8 mouse cellular contexts compared by ENCODE assay signal in genomic region chr12:11391244-11391949, GRCm38 (mm10). TPM values are rescaled to one million over a fixed set of nuclear protein-coding genes. Genes with fewer than 3 reads are reported as not detected.
A peak's percentile ranks its signal among the peaks of the same experiment; 100 is the strongest.
DNase-seq lines count a peak whose midpoint lies in the region; ATAC-seq and TF ChIP-seq lines count a peak whose summit lies in the region.

No protein-coding gene starts in this region.

- no peak overlapping the region for H3K27ac ChIP-seq in hindbrain, embryonic 10.5 days
- H3K27ac ChIP-seq in hindbrain, embryonic 11.5 days (ENCODE audit: low read depth, low read length) = no peak overlapping the region
- no peak overlapping the region for H3K27ac ChIP-seq in kidney, adult 2 months (ENCODE audit: insufficient read depth, low read depth, low read length)
- no peak overlapping the region for H3K27ac ChIP-seq in midbrain, postnatal 0 days (ENCODE audit: low read depth, low read length)

- H3K36me3 ChIP-seq in hindbrain, embryonic 10.5 days = no peaks in the 10 kb centered on the region
- H3K36me3 ChIP-seq in hindbrain, embryonic 11.5 days (ENCODE audit: control insufficient read depth, insufficient read depth, low read length) = no peaks in the 10 kb centered on the region
- no peaks in the 10 kb centered on the region for H3K36me3 ChIP-seq in kidney, adult 2 months (ENCODE audit: control insufficient read depth, insufficient read depth, low read length)
- H3K36me3 ChIP-seq in midbrain, postnatal 0 days (ENCODE audit: insufficient read depth, low read length) = no peaks in the 10 kb centered on the region

- TF ChIP-seq POLR2A in kidney, adult 2 months (IDR thresholded peaks at IDR 0.05; ENCODE audit: low read depth, low read length) = no peak

- no peaks in the 10 kb centered on the region for H3K9me3 ChIP-seq in hindbrain, embryonic 10.5 days
- no peaks in the 10 kb centered on the region for H3K9me3 ChIP-seq in hindbrain, embryonic 11.5 days (ENCODE audit: control insufficient read depth, low read length)
- H3K9me3 ChIP-seq in midbrain, postnatal 0 days (ENCODE audit: low read length) = no peaks in the 10 kb centered on the region

- H3K4me3 ChIP-seq in hindbrain, embryonic 10.5 days = no peak overlapping the region
- H3K4me3 ChIP-seq in hindbrain, embryonic 11.5 days (ENCODE audit: low read depth, low read length) = no peak overlapping the region
- no peak overlapping the region for H3K4me3 ChIP-seq in kidney, adult 2 months (ENCODE audit: insufficient read depth, low read depth, low read length)
- H3K4me3 ChIP-seq in midbrain, postnatal 0 days (ENCODE audit: low read depth, low read length) = no peak overlapping the region

- H3K9ac ChIP-seq in hindbrain, embryonic 11.5 days (ENCODE audit: low read depth, low read length) = no peak overlapping the region
- H3K9ac ChIP-seq in midbrain, postnatal 0 days (replicated peaks; ENCODE audit: low read length, poor library complexity, severe bottlenecking) = no peak overlapping the region

- WGBS in hindbrain, embryonic 10.5 days = 71% methylated on average over 7 of the region's 7 CpGs
- WGBS in hindbrain, embryonic 11.5 days = 68% methylated on average over 7 of the region's 7 CpGs
- 63% methylated on average over 7 of the region's 7 CpGs for WGBS in kidney, adult 2 months
- WGBS in midbrain, postnatal 0 days = 54% methylated on average over 7 of the region's 7 CpGs

- no peak for TF ChIP-seq CTCF in kidney, adult 2 months (conservative IDR thresholded peaks at IDR 0.05; ENCODE audit: insufficient read depth, insufficient read length, low read depth, low read length)
- TF ChIP-seq CTCF in midbrain, postnatal 0 days (IDR thresholded peaks at IDR 0.05) = no peak

- no peaks in the 10 kb centered on the region for H3K27me3 ChIP-seq in hindbrain, embryonic 10.5 days (ENCODE audit: insufficient read depth, poor library complexity, severe bottlenecking)
- H3K27me3 ChIP-seq in hindbrain, embryonic 11.5 days (ENCODE audit: control insufficient read depth, insufficient read depth, low read length) = no peaks in the 10 kb centered on the region
- no peaks in the 10 kb centered on the region for H3K27me3 ChIP-seq in kidney, adult 2 months (replicated peaks; ENCODE audit: control insufficient read depth, insufficient read depth, low read length)
- H3K27me3 ChIP-seq in midbrain, postnatal 0 days (ENCODE audit: insufficient read depth, low read length) = no peaks in the 10 kb centered on the region

- no peak for ATAC-seq in hindbrain, embryonic 11.5 days (ENCODE audit: low FRiP score)
- ATAC-seq in midbrain, postnatal 0 days (ENCODE audit: low FRiP score) = peak; percentile 25

- peaks cover 14% of the 10 kb centered on the region; the same call in 1 of the 2 replicates for H3K4me1 ChIP-seq in hindbrain, embryonic 10.5 days (replicated peaks)
- H3K4me1 ChIP-seq in hindbrain, embryonic 11.5 days (replicated peaks; ENCODE audit: control insufficient read depth, insufficient read depth, low read length) = no peaks in the 10 kb centered on the region
- no peaks in the 10 kb centered on the region for H3K4me1 ChIP-seq in kidney, adult 2 months (ENCODE audit: control insufficient read depth, insufficient read depth, low read length)
- H3K4me1 ChIP-seq in midbrain, postnatal 0 days (ENCODE audit: insufficient read depth, low read length) = no peaks in the 10 kb centered on the region

- no peak overlapping the region for H3K4me2 ChIP-seq in hindbrain, embryonic 11.5 days (replicated peaks; ENCODE audit: low read depth, low read length)
- no peak overlapping the region for H3K4me2 ChIP-seq in midbrain, postnatal 0 days (ENCODE audit: low read depth, low read length, poor library complexity, severe bottlenecking)

- DNase-seq in hindbrain, embryonic 10.5 days (ENCODE audit: low spot score) = peak; percentile 8
- no peak for DNase-seq in hindbrain, embryonic 11.5 days (ENCODE audit: low spot score)
- DNase-seq in ZHBTc4 (ENCODE audit: low read depth, low spot score) = peak; percentile 21
- DNase-seq in embryo, embryonic 9.5 days (ENCODE audit: extremely low spot score) = peak; percentile 20
- peak; percentile 21 for DNase-seq in kidney, adult 2 months
- DNase-seq in midbrain, postnatal 0 days (ENCODE audit: low spot score) = peak; percentile 70
- DNase-seq in c-Kit-positive CD71-positive TER-119-positive erythroid progenitor cells, embryonic 14.5 days (ENCODE audit: low spot score) = no peak
- DNase-seq in layer of hippocampus, adult 11-12 months (ENCODE audit: low spot score) = no peak

RNA-seq across cellular contexts. Expression of gene Vsnl1, which starts 45.0 kb away (rescaled TPM):
- 0.51 and 1.3 TPM in 2 replicates for polyA plus RNA-seq in hindbrain, embryonic 10.5 days (2016; fragmentation: Nextera tagmentation; extraction: Ambion mirVana)
- polyA plus RNA-seq in hindbrain, embryonic 11.5 days (2014; fragmentation: Nextera tagmentation; extraction: Ambion mirVana) = 1.9 and 2.9 TPM in 2 replicates
- 0.08 TPM in 2 replicates for polyA plus RNA-seq in kidney, adult 2 months (2012; rRNA removed)
- 208 and 234 TPM in 2 replicates for total RNA-seq in midbrain, postnatal 0 days (2014; rRNA removed)
- 286 and 288 TPM in 2 replicates for polyA plus RNA-seq in midbrain, postnatal 0 days (2015; fragmentation: Nextera tagmentation; extraction: Ambion mirVana)

Comparison
In these comparisons a context has a peak if more than half of its experiments do, and no peak if none do; other contexts are left out.
1. DNase-seq: peak in hindbrain, embryonic 10.5 days (single experiment), ZHBTc4 (single experiment), embryo, embryonic 9.5 days (single experiment), kidney, adult 2 months (single experiment) and midbrain, postnatal 0 days (single experiment); none in hindbrain, embryonic 11.5 days (single experiment), c-Kit-positive CD71-positive TER-119-positive erythroid progenitor cells, embryonic 14.5 days (single experiment) and layer of hippocampus, adult 11-12 months (single experiment).
2. RNA of gene Vsnl1, which starts 45.0 kb away (polyA plus RNA-seq): 286 to 288 TPM in midbrain, postnatal 0 days; 1.9 to 2.9 TPM in hindbrain, embryonic 11.5 days, 0.51 to 1.3 TPM in hindbrain, embryonic 10.5 days and 0.08 TPM in kidney, adult 2 months; every median in the first group is over 10 times any median in the second.